Mouse (Mus musculus): Measurements from ENCODE around the gene Uqcrc1.

DNA sequence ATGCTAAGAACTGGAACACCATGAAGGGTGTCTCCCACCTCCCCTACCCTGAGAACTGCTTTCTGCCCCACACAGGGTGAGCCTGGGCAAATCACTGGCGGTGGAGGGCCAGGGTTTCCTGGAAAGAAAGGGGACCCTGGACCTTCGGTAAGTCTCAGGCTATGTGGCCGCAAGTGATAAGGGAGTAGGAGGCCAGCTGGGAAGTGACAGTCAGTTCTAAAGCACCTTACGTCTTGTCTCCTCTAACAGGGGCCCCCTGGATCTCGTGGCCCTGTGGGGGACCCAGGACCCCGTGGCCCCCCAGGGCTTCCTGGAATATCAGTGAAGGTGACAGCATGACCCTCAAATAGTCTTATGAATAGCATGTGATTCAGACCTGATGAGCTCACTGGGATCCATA lies 27.9 kb downstream of the Uqcrc1 start:
- no peak for TF ChIP-seq CTCF (IDR thresholded peaks at IDR 0.05; ENCODE audit: low read depth, low read length)
- no peak for TF ChIP-seq GATA1 (IDR thresholded peaks at IDR 0.05; ENCODE audit: borderline replicate concordance, low read length)
- no peak for TF ChIP-seq TAL1 (conservative IDR thresholded peaks at IDR 0.05; ENCODE audit: low read depth, low read length)
- no peak for TF ChIP-seq POLR2AphosphoS5 (IDR thresholded peaks at IDR 0.05; ENCODE audit: insufficient replicate concordance, low read depth, low read length)

Data from G1E (cell line).